8 mouse cellular contexts compared by ENCODE assay signal in genomic region chr8:88361708-88362428, GRCm38 (mm10). TPM values are rescaled to one million over a fixed set of nuclear protein-coding genes. Genes with fewer than 3 reads are reported as not detected.
DNase-seq lines count a peak whose midpoint lies in the region; ATAC-seq and TF ChIP-seq lines count a peak whose summit lies in the region.

TSS of gene Brd7 (minus strand) at chr8:88362194.

- WGBS in forebrain, embryonic 13.5 days, result under 1% methylated on average over 70 of the region's 91 CpGs
- under 1% methylated on average over 65 of the region's 91 CpGs for WGBS in heart, postnatal 0 days
- WGBS in liver, embryonic 16.5 days (ENCODE audit: insufficient replicate concordance), result under 1% methylated on average over 82 of the region's 91 CpGs
- WGBS in neural tube, embryonic 12.5 days, result under 1% methylated on average over 91 of the region's 91 CpGs
- under 1% methylated on average over 68 of the region's 91 CpGs for WGBS in stomach, postnatal 0 days

- no peaks in the 10 kb centered on the region for H3K9me3 ChIP-seq in E14TG2a.4 (ENCODE audit: low read length)
- H3K9me3 ChIP-seq in forebrain, embryonic 13.5 days (replicated peaks), result 0 out of 2 replicates have a peak, but pooled peaks cover 4% of the 10 kb centered on the region
- H3K9me3 ChIP-seq in heart, postnatal 0 days (replicated peaks; ENCODE audit: control insufficient read depth, low read length), result no peaks in the 10 kb centered on the region
- H3K9me3 ChIP-seq in liver, embryonic 16.5 days (replicated peaks; ENCODE audit: control insufficient read depth, low read length), result no peaks in the 10 kb centered on the region
- H3K9me3 ChIP-seq in neural tube, embryonic 12.5 days, result no peaks in the 10 kb centered on the region
- H3K9me3 ChIP-seq in stomach, postnatal 0 days (ENCODE audit: control insufficient read depth, low read length), result no peaks in the 10 kb centered on the region

- ATAC-seq in forebrain, embryonic 13.5 days, result peak; percentile 89
- ATAC-seq in heart, postnatal 0 days (ENCODE audit: insufficient read depth, low read depth), result peak; percentile 85
- ATAC-seq in liver, embryonic 16.5 days (ENCODE audit: low read depth), result peak; percentile 77
- peak; percentile 89 for ATAC-seq in neural tube, embryonic 12.5 days (ENCODE audit: low FRiP score, low read depth)
- peak; percentile 89 for ATAC-seq in stomach, postnatal 0 days (ENCODE audit: low FRiP score, low TSS enrichment)

- no peak for TF ChIP-seq CTCF in E14TG2a.4 (conservative IDR thresholded peaks at IDR 0.05; ENCODE audit: low read length)
- peak; percentile 61 for TF ChIP-seq CTCF in heart, postnatal 0 days (IDR thresholded peaks at IDR 0.05; ENCODE audit: low read depth)
- peak; percentile 76 for TF ChIP-seq CTCF in stomach, postnatal 0 days (IDR thresholded peaks at IDR 0.05; ENCODE audit: low read depth)

- H3K4me3 ChIP-seq in E14TG2a.4 (replicated peaks; ENCODE audit: low read length), result peak within 1 kb of the TSS; percentile 91
- H3K4me3 ChIP-seq in forebrain, embryonic 13.5 days, result peak within 1 kb of the TSS; percentile 99
- H3K4me3 ChIP-seq in heart, postnatal 0 days (ENCODE audit: low read depth, low read length), result peak within 1 kb of the TSS; percentile 98
- peak within 1 kb of the TSS; percentile 96 for H3K4me3 ChIP-seq in liver, embryonic 16.5 days (ENCODE audit: low read depth, low read length)
- peak within 1 kb of the TSS; percentile 99 for H3K4me3 ChIP-seq in neural tube, embryonic 12.5 days
- H3K4me3 ChIP-seq in stomach, postnatal 0 days (ENCODE audit: low read depth, low read length), result peak within 1 kb of the TSS; percentile 97

- H3K9ac ChIP-seq in forebrain, embryonic 13.5 days, result peak within 1 kb of the TSS; percentile 98
- peak within 1 kb of the TSS; percentile 99 for H3K9ac ChIP-seq in heart, postnatal 0 days (replicated peaks; ENCODE audit: low read depth, low read length)
- H3K9ac ChIP-seq in liver, embryonic 16.5 days (ENCODE audit: low read depth, low read length), result peak within 1 kb of the TSS; percentile 97
- peak within 1 kb of the TSS; percentile 93 for H3K9ac ChIP-seq in neural tube, embryonic 12.5 days
- peak within 1 kb of the TSS; percentile 97 for H3K9ac ChIP-seq in stomach, postnatal 0 days (ENCODE audit: low read length)

- peaks cover 24% of the 10 kb centered on the region for H3K4me1 ChIP-seq in E14TG2a.4 (replicated peaks; ENCODE audit: low read depth, low read length)
- peaks cover 25% of the 10 kb centered on the region for H3K4me1 ChIP-seq in forebrain, embryonic 13.5 days
- H3K4me1 ChIP-seq in heart, postnatal 0 days (ENCODE audit: control insufficient read depth, insufficient read depth), result peaks cover 18% of the 10 kb centered on the region
- peaks cover 22% of the 10 kb centered on the region for H3K4me1 ChIP-seq in liver, embryonic 16.5 days (ENCODE audit: control insufficient read depth, low read depth, low read length)
- peaks cover 17% of the 10 kb centered on the region for H3K4me1 ChIP-seq in neural tube, embryonic 12.5 days
- no peaks in the 10 kb centered on the region for H3K4me1 ChIP-seq in stomach, postnatal 0 days (replicated peaks; ENCODE audit: control insufficient read depth, insufficient read depth)

- peak; percentile 62 for DNase-seq in c-Kit-positive CD71-positive TER-119-positive erythroid progenitor cells, embryonic 14.5 days (ENCODE audit: low spot score)
- DNase-seq in heart, postnatal 0 days (ENCODE audit: low spot score), result peak; percentile 72
- peak; percentile 90 to 93 for DNase-seq in kidney, postnatal 4 days
- DNase-seq in stomach, postnatal 0 days (ENCODE audit: low spot score), result peak; percentile 91

- peaks cover 5% of the 10 kb centered on the region; the same call in 1 of the 2 replicates for H3K27me3 ChIP-seq in E14TG2a.4 (ENCODE audit: insufficient read depth, low read length)
- H3K27me3 ChIP-seq in forebrain, embryonic 13.5 days, result peaks cover 5% of the 10 kb centered on the region; the same call in 1 of the 2 replicates
- H3K27me3 ChIP-seq in heart, postnatal 0 days (ENCODE audit: control insufficient read depth, insufficient read depth, low read length), result no peaks in the 10 kb centered on the region
- no peaks in the 10 kb centered on the region for H3K27me3 ChIP-seq in liver, embryonic 16.5 days (ENCODE audit: control insufficient read depth, insufficient read depth, low read depth, low read length)
- no peaks in the 10 kb centered on the region for H3K27me3 ChIP-seq in neural tube, embryonic 12.5 days (replicated peaks)
- H3K27me3 ChIP-seq in stomach, postnatal 0 days (ENCODE audit: control insufficient read depth, insufficient read depth, low read length), result no peaks in the 10 kb centered on the region

- H3K4me2 ChIP-seq in forebrain, embryonic 13.5 days, result peak within 1 kb of the TSS; percentile 80
- peak within 1 kb of the TSS; percentile 81 for H3K4me2 ChIP-seq in heart, postnatal 0 days (ENCODE audit: low read depth, low read length)
- H3K4me2 ChIP-seq in liver, embryonic 16.5 days (ENCODE audit: low read depth, low read length), result peak within 1 kb of the TSS; percentile 80
- peak within 1 kb of the TSS; percentile 90 for H3K4me2 ChIP-seq in neural tube, embryonic 12.5 days (replicated peaks)
- H3K4me2 ChIP-seq in stomach, postnatal 0 days (replicated peaks; ENCODE audit: low read depth), result peak within 1 kb of the TSS; percentile 88

- peaks cover 29% of the 10 kb centered on the region for H3K36me3 ChIP-seq in E14TG2a.4 (ENCODE audit: insufficient read depth, low read length)
- peaks cover 26% of the 10 kb centered on the region for H3K36me3 ChIP-seq in forebrain, embryonic 13.5 days (ENCODE audit: poor library complexity, severe bottlenecking)
- peaks cover 27% of the 10 kb centered on the region for H3K36me3 ChIP-seq in heart, postnatal 0 days (replicated peaks; ENCODE audit: control insufficient read depth, insufficient read depth, low read length)
- peaks cover 23% of the 10 kb centered on the region for H3K36me3 ChIP-seq in liver, embryonic 16.5 days (ENCODE audit: control insufficient read depth, insufficient read depth)
- H3K36me3 ChIP-seq in neural tube, embryonic 12.5 days, result peaks cover 24% of the 10 kb centered on the region
- peaks cover 2% of the 10 kb centered on the region; the same call in 1 of the 2 replicates for H3K36me3 ChIP-seq in stomach, postnatal 0 days (ENCODE audit: control insufficient read depth, insufficient read depth, low read length)

- no peak for TF ChIP-seq EP300 in heart, postnatal 0 days (IDR thresholded peaks at IDR 0.05; ENCODE audit: low read depth)
- no peak for TF ChIP-seq EP300 in stomach, postnatal 0 days (optimal IDR thresholded peaks at IDR 0.05)

- H3K27ac ChIP-seq in forebrain, embryonic 13.5 days, result peak within 1 kb of the TSS; percentile 75
- peak within 1 kb of the TSS; percentile 91 for H3K27ac ChIP-seq in heart, postnatal 0 days (ENCODE audit: low read depth)
- H3K27ac ChIP-seq in liver, embryonic 16.5 days (ENCODE audit: low read length), result peak within 1 kb of the TSS; percentile 90
- peak within 1 kb of the TSS; percentile 68; the same call in 1 of the 2 replicates for H3K27ac ChIP-seq in neural tube, embryonic 12.5 days
- peak within 1 kb of the TSS; percentile 91 for H3K27ac ChIP-seq in stomach, postnatal 0 days (replicated peaks)

RNA-seq across cellular contexts. Expression of gene Brd7, which starts in this region (rescaled TPM):
- polyA plus RNA-seq in forebrain, embryonic 13.5 days (2015; fragmentation: Nextera tagmentation; extraction: Ambion mirVana), result 75.2 TPM in 2 replicates
- total RNA-seq in heart, postnatal 0 days (2014; rRNA removed; ENCODE audit: low replicate concordance), result 23.8 and 27.0 TPM in 2 replicates
- 70.2 and 75.4 TPM in 2 replicates for polyA plus RNA-seq in heart, postnatal 0 days (2015; fragmentation: Nextera tagmentation; extraction: Ambion mirVana)
- polyA plus RNA-seq in liver, embryonic 16.5 days (2015; fragmentation: Nextera tagmentation; extraction: Ambion mirVana), result 23.7 and 23.8 TPM in 2 replicates
- polyA plus RNA-seq in neural tube, embryonic 12.5 days (2016; fragmentation: Nextera tagmentation; extraction: Ambion mirVana), result 88.9 and 102 TPM in 2 replicates
- 39.7 and 42.5 TPM in 2 replicates for polyA plus RNA-seq in stomach, postnatal 0 days (2015; fragmentation: Nextera tagmentation; extraction: Ambion mirVana)

Comparison
In these comparisons a context has a peak if more than half of its experiments do, and no peak if none do; other contexts are left out.
1. Peak in every context shown above with its lines: DNase-seq, ATAC-seq, H3K4me3 ChIP-seq and H3K27ac ChIP-seq.